Mouse (Mus musculus): Measurements from ENCODE around the gene Inpp5f.
"Not testable (repeated sequence)": the region's sequence is repeated elsewhere in the genome, so short reads cannot be mapped to it uniquely, and the experiment has no call there.

Inpp5f gene

DNA sequence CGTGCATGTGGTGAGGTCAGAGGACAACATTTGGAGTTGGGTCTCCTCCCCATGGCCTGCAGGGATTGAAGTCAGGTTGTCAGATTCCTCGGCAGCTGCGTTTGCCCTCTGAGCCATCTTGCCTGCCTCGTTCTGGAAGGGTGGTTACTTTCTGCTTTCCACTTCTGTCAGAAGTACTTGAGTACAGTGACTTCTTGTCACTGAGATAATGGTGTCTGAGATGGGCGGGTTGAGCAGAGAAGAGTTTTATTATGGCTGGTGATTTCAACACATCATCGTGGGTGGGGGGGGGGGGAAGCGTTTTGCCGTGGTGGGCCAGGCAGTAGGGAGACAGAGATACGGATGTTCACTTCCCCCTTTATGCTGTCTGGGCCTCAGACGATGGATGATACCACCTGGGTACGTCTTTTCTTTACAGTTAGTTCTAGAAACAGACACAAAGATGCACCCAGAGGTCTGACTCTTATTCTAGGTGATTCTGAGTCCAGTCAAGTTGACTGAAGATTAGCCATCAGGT lies 53.8 kb downstream of the Inpp5f start:
- DNase-seq (ENCODE audit: low spot score), result no peak

DNA sequence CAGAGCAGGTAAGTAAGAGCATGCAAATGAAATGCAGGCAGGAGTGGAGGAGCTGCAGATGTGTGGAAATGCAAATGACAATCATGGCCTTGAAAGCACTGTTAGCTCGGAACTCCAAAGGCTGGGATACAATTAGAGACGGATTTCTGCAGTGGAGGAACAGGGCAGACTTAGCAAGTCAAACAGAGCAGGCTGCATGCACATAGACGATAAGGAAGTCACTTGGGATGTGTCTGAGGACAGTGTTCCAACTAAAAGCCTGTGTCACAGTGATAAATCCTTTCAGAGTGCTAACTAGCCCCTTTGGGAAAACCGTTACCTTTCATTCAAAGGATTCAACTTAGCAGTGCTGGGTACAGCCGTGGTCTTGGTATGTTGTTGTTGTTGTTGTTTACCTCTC lies 56.7 kb downstream of the Inpp5f start:
- no peak for DNase-seq (ENCODE audit: low spot score)

DNA sequence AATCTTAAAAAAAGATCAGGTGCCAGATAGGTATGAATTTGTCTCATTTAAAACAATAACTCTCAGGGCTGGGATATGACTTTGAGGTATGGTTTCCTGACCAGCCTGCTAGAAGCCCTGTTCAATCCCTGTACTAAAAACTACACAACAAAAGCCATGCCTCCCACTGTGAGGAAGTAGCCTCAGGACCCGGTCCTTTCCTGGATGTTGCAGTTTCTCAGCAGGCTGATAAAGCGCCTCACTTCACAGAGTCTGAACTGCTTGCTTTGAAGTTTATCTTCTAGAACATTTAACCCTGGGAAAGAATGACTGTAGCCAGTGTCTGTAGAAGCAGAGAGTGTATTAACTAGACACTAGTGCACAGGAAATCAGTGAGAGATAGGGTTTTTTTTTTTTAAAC lies 57.7 kb downstream of the Inpp5f start:
- DNase-seq (ENCODE audit: low spot score), result peak; percentile 27

DNA sequence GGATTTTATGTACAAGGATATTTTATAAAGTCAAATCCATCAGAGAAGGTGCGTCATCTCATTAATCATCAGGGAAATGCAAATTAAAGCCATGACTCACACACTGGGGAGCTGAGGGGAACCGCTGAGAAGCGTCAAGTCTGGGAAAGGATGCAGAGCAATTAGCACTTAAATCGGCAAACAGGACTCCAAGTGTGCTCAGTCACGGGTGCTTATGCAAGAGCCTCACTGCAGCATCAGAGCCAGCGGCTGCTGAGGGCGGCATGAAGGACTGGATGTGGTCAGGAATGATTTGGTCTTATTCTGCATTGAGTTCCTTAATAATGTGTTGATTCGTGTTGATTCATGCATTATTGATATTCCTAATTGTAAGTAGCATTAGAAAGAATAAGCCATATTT lies 60.8 kb downstream of the Inpp5f start:
- peak; percentile 65 for DNase-seq (ENCODE audit: low spot score)

DNA sequence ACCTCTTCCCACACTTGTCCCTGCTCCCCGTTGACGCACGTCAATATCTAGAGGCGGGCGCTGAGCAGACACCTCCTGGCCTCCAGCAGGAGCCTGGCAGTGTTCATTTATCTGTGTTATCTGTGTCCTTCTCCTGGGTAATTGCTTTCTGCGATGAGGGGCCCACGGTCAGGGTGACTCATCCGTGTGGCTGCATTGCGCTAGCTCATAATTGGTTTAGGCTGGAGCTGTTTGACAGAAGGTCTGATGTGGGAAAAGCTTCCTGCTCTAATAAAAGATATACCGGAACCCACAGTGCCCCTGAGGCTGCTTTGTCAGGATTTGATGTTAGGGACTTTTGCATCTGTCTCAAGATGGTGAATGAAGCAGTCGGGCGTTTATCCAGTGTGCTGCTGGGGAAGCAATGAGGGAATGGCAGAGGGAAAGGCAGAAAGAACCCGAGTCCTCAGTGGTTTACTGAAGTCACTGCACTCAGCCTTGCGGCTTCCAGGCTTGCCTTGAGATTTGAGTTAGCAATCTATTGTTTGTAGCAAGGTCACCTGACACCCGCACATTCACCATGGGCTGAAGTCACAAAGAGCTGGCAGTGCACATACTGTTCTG lies 61.4 kb downstream of the Inpp5f start:
- DNase-seq (ENCODE audit: low spot score), result peak; percentile 58

DNA sequence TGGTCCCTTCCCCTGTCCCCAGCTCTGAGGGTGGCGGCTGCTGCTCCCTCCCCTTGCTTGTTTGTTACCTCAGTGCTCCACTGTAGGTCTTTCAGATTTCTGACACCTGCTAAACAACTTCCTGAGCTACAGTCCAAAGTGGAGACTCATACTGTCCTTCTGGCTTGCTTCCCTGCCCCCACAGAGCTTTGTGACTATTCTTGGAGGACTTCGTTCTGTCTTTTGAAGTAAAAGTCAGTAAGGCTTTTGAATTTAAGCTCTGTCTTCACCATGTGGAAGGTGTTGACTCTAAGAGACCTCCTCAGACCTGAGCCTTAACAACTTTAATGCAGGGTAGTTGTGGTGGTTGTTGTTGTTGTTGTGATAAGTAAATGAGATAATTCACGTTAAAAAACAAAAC lies 67.4 kb downstream of the Inpp5f start:
- no peak for DNase-seq (ENCODE audit: low spot score)

DNA sequence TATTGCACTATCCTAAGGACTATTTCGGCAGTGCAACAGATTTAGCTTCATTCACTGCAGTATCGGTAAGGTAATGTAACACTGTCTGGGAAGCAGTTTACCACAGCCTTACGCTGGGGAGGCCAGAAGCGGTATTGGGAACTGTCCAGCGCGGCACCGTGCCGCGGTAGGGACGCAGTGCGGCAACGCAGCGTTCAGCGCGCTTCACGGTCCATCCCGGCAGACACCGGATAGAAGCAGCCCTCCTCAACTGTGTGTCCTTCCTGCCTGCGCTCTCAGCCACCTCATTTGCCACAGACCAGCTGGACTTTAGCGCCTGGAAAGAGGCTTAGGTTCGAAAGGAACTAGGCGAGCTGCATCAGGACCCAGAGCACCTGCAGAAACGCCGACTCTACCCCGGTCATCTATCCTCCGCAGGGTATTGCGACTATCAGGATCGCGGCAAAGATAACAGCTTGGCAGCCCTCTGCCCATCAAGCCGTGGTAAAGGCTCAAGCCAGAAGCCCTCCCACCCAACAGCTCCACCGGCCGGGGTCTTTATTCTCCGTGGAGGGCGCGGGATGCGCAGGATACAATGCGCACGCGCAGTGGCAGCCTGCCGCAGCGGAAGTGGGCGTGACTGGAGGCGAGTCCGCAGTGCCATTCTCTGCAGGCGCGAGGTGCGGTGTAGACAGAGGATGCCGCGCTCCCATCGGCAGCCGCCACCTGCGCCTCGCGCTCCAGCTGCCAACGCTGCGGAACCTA lies 76.9 kb downstream of the Inpp5f start:
- DNase-seq (ENCODE audit: low spot score), result peak; percentile 89

DNA sequence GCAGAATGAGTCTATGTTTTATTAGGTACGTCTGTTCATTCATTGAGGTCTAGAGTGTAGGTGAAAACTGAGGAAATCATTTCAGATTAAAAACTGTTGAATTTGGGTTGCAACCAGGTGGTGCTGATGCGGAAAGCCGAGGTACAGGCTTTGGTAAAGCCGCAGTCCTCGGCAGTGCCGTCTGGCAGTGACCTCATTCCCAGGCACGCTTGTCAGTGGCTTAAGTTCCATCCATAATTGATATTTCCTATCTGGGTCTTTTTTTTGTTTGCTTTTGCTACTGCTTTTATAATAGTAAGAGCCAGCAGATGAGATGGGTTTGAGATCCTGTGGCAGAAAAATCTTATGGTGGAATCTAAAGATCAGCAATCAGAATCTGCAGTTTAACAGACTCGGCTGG lies 78.2 kb downstream of the Inpp5f start:
- no peak for DNase-seq (ENCODE audit: low spot score)

DNA sequence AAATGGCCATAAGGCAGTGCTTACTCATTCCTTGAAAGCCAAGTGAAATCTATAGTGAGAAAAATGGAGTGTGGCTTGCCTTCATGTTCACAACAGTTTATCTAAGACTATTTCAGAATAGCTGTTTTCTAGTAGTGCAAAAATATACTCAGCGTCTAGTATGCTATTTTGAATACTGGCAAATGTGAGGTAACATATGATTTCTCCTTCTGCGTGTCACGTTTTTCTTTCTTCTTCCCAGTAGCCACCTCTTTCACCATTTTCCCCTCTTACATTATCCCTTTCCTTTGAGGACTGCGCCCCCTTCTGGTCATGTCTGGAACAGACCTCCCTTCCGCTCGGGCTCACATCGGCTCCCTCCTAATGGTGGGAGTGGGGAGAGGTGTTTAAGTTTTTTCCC lies 78.9 kb downstream of the Inpp5f start:
- DNase-seq (ENCODE audit: low spot score), result peak; percentile 90

DNA sequence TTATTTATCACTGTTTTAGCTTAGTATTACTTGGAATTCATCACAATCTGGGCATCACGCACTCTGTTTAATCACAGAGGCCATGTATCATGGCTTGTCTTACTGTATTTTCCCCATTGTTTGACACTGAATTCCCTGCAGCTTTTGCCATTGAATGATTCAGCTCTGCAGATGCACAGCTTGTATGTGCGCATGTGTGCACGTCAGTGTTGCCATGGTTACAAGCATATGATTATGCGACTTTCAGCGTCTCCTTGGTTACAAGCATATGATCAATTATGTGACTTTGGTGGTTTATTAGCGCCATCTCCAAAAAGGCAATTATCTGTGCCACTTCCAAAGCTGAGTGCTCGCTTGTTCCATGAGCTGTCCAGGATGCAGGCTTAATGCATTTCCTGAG lies 79.7 kb downstream of the Inpp5f start:
- peak; percentile 34 for DNase-seq (ENCODE audit: low spot score)

DNA sequence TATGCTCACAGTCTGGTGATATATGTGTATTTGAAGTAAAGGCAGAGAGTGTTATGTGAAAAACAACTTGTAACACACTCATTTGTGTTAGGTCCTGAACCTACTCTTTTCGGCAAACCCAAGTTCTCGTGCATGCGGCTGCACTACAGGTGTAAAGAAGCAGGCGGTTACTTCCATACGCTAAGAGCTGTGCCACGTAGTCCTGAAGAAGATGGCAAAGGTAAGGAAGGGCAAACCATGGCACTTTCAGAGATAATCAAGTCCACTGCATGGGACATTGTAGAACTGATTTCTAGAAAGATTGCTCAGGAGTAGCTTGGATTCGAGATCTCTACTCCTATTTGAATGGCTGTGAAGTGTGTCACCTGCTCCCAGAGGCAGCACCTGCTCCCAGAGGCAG lies 81.0 kb downstream of the Inpp5f start:
- no peak for DNase-seq (ENCODE audit: low spot score)

DNA sequence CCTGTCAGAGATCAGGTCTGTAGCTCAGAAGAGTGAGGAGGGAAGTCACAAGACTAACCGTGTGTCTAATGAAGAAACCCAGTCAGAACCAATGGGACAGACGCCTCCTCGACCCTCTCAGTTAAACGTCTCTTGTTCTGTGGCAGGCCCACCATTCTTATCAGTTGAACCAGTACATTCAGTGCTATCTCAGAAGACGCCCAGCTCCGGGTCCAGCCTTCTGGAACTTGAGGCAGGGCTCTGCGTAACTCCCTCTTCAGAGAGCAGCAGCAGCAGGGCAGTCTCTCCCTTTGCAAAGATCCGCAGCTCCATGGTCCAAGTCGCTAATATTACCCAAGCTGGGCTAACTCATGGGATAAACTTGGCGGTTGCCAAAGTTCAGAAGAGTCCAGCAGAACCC lies 83.7 kb downstream of the Inpp5f start:
- DNase-seq (ENCODE audit: low spot score), result no peak

DNA sequence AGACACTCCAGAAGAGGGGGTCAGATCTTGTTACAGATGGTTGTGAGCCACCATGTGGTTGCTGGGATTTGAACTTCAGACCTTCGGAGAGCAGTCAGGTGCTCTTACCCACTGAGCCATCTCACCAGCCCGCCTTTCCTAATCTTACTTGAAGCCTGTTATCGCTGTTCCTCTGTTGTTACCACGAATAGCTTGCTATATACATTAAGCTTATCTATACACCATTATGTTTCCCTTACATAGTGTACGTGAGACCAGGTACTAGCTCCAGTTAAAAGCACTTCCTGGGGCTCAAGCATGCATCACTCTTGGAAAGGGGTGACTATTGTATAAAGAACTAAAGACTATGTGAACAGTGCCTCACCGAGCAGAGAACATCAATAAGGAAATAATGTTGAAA lies 88.8 kb downstream of the Inpp5f start:
- not testable (repeated sequence) for DNase-seq (ENCODE audit: low spot score)

DNA sequence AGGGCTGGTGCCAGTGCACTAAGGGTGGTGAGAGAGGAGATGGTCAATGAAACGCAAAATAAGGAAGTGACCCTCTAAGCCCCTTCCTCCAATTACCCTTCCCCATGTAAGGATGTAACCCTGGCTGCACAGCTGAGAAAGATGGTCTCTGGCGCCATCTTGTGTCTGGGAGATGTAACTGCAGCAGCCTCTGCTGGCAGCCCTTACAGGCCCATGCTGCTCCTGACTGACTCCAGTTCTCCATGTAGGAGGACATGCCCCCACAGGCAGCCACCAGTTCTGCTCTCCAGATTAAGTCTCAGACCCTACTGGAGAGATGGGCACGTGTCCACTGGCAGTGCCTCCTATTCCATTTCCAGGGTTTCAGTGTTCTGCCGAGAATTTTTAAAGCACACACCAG lies 94.6 kb downstream of the Inpp5f start:
- peak; percentile 89 for DNase-seq (ENCODE audit: low spot score)

DNA sequence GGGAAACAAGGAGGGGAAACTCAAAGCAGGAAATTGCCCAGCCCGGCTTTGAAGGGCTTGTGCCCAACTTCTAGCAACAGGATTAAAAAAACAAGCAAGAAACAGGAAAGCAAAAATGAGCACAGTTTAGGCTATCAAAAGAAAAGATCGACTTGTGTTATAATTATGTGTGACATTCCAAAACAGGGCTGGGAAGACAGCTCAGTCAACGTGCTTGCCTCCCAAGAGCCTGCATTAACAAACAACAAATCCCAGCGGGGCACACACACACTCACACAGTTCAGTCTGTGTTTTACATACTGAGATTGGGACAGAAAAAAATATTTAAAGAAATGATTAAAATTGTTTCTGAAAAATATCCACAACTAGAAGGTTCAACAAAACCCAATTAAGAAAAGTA lies 106.9 kb downstream of the Inpp5f start:
- no peak for DNase-seq (ENCODE audit: low spot score)

DNA sequence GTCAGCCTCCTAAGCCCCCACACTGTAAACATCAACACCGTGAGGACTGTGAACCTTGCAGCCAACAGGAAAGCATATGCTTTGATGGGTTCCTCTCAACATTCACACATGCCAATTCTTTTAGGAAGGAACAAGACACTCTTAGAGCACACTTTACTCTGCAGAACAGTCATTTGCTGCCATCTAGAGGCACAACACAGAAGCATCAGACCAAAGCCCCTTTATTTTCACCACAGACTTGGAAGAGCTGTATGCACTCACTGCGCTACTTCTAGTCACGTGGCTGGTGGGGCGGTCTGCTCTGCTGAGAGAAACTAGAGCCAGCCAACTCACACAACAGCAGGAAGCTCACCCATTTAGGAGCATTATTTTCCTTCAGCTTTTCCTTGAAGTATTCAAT lies 113.6 kb downstream of the Inpp5f start:
- peak; percentile 76 for DNase-seq (ENCODE audit: low spot score)

DNA sequence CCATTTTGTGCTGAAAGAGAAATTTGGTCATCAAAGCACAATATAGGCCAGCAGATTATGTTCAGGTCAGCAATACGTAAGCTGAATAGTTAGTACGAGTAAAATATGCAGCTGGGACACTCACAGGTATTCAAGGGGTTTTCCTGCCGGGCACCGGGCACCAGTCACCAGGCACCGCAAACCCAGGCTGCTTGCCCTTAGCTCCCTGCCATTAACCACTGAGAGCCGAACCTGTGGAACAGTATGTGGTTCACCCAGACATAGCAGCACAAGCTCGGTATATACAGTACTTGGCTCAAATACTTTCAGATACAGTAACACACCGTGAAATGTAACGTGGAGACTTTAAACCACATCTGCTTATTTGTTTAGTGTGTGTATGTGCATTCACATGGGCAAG lies 114.1 kb downstream of the Inpp5f start:
- no peak for DNase-seq (ENCODE audit: low spot score)

DNA sequence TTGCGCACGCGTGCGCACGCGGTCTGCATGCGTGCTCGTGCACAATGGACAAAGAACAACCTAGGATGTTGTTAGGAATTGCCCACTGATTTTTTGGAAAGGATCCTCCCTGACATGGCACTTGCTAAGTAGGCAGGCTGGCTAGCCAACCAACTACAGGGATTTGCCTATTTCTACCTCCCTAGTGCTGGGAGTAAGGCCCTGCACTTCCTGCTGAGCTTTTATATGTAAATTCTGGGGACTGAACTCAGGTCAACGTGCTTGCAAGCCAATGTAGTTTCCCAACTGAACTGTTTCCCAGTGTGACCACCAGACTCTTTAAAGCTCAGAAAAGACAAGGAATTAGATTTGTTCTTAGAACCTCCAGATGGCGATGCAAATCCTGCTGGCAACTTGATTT lies 115.9 kb downstream of the Inpp5f start:
- no peak for DNase-seq (ENCODE audit: low spot score)

DNA sequence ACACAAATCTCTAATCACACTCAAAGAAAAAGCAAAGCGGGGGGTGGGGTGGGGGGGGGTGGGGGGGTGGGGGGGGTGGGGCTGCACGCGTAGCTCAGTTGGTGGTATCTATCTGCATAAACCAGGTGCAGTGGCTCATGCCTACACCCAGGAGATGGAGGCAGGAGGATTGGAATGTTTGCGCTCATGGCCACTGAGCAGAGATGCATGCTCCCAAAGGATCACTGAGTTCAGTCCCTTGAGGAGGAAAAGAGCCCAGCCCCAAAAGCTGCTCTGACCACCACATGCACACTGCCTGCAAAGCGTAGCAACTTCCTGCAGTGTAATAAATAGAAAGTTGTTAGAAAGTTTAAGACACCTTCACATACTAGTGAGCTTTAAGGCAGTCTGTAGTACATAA lies 116.6 kb downstream of the Inpp5f start:
- peak; percentile 13 for DNase-seq (ENCODE audit: low spot score)

DNA sequence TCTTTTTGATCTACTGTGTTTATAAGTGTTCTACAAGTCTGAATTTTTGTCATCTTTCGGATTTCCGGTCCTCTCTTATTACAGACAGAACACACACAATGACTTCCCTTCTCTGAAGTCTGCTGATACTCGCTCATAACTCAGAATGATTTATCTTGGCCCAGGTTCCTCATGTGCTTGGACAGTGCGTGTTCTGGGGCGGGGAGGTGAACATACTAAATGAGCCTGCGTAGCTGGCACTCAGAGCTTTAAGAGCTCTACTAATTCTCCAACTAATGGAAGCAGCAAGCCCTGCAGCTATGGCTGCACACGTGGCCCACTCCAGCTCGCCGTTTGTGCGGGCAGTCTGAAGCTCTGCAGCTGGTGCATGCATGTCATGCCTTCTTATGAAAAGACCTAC lies 117.6 kb downstream of the Inpp5f start:
- no peak for DNase-seq (ENCODE audit: low spot score)

DNA sequence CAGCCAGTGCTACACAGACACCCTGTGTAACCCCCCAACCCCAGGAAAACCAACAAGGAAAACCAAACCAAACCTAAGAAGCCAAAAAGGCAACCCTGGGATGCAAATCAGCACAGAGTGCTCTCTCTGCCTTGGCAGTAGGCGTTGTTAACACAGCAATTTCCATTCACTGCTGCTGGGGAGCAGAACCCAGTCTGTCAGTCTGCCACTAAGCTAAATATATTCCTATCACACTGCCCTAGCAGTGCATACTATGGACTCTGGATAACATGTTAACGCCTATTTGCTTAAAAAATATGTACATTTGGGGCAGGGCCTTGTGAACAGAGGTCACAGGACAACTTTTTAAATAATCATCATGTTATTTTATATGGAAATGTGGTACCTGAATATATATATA lies 120.5 kb downstream of the Inpp5f start:
- DNase-seq (ENCODE audit: low spot score), result no peak

DNA sequence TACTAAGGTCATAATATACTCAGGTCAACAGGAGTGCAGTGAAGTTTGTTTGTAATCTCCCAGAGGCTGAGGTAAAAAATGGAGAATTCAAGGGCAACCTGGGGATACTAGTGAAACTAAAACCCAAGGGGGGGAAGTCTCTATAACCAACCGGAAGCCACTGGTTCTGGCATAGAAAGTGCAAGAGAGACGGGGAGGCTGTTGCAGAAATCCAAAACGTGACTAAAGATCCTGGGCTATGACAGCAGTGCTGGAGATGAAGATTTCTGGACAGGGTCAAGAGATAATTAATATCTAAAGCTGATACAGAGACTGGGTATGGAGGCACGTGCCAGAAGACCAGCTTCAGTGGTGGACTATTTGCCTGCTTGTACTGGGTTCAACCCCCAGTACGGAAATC lies 126.9 kb downstream of the Inpp5f start:
- DNase-seq (ENCODE audit: low spot score), result no peak

DNA sequence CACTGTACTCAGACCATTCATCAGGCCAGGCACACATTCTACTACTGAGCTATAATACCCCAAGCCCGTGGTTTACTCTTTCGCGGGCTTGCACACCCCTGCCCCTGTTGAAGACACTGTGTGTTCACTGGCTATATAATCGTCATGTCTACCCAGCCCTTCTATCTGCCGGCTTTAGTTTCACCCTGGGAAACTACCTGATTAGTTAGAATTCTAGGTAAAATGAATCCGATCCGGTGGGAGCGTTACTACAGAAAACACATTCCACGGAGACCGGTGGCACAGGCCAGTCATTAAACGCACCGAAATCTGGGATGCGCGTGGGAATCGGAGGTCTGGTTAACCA lies 128.0 kb downstream of the Inpp5f start:
- DNase-seq (ENCODE audit: low spot score), result no peak

Measured in embryo, embryonic 10 days (tissue).